Mouse (Mus musculus): ENCODE measurements at regions not wholly inside any gene's neighbourhood (a gene's known extent, or its start where the extent isn't known, plus 50 kb on each side); places are given as distances from the start of the nearest gene placed in this dataset.

DNA sequence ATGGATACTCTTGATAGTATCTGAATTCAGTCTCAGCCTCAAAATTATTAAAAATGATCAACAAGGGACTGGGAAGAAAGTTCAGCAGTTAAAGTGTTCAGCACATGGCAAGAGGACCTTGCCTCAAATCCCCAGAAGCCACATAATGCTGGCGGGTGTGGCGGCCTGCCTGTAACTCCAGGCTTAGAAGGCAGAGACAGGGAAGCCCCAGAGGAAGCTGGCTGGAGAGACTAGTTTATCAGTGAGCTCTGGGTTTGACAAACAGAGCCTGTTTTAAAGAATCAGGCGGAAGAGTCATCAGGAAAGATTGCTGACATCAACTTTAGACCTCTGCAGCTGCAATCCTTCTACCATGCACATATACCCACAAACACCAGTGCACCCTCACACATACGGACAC lies 52.1 kb upstream of the Fyn start:
- WGBS: 76% methylated on average over 4 of the region's 4 CpGs
- no peak overlapping the region for H3K27ac ChIP-seq
- no peak overlapping the region for H3K9ac ChIP-seq
- no peaks in the 10 kb centered on the region for H3K27me3 ChIP-seq (replicated peaks)
- H3K36me3 ChIP-seq (replicated peaks): no peaks in the 10 kb centered on the region
- no peak for ATAC-seq (replicated peaks)
- H3K4me2 ChIP-seq: no peak overlapping the region
- no peaks in the 10 kb centered on the region for H3K9me3 ChIP-seq
- H3K4me3 ChIP-seq: no peak overlapping the region
- H3K4me1 ChIP-seq: peaks cover 11% of the 10 kb centered on the region

DNA sequence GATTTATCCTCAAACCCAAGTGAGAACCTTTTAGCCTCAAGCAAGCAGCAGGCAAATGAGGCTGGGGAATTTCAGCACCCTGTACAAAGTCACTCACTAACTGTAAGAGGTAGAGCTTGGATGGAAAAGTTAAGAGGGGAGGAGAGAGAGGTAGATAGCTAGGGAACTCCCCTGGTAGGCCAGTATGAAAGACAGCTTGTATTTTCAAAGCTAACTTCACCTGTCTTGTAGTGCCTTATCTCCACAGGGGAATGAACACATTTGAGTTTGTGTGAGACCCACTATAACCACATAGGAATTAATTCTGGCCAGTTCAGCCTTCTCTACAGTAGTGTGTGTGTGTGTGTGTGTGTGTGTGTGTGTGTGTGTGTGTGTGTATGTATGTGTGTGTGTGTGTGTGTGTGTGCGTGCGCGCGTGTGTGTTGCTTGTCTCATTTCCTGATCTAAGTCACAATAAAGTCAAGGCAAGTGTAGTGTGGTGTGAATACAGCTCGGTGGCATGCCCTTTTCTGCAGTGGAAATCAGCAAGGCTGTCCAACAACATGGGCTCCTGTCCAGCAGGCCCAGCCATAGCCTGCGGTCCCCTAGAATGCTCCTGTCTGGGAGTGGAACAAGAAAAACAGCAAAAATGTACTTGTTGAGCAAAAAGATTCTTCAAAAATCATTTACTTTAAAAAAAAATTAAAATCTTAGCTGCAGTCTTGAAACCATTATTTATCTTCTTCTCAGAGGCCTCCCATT lies 53.1 kb upstream of the Fyn start:
- WGBS: 74% methylated on average over 5 of the region's 6 CpGs
- ATAC-seq (replicated peaks): no peak
- Histone ChIP-seq H3K9me3 (no peaks in the 10 kb centered on the region), H3K4me2 (no peak overlapping the region), H3K27me3 (replicated peaks) (no peaks in the 10 kb centered on the region), H3K9ac (no peak overlapping the region), H3K4me1 (peaks cover 1% of the 10 kb centered on the region), H3K4me3 (no peak overlapping the region), H3K27ac (no peak overlapping the region), H3K36me3 (replicated peaks) (no peaks in the 10 kb centered on the region)

DNA sequence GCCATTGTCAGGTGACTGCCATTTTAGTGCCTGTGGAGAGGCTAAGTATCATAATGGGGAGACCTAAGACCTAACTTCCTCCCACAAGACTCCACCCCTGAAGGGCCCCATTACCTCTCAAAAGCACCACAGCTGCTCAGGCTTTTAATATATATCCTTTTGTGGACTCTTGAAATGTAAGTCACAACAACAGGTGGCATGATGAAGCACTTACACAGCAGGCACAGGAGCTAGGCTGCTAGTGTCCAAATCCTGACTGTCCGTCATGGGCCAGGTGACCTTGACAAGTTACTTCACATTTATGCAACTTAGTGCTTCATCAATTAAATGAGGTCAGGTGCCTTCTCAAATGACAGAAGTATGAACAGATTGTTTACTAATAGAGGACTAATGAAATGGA lies 57.2 kb upstream of the Fyn start:
- H3K4me2 ChIP-seq: no peak overlapping the region
- no peak overlapping the region for H3K9ac ChIP-seq
- H3K27me3 ChIP-seq (replicated peaks): no peaks in the 10 kb centered on the region
- H3K9me3 ChIP-seq: no peaks in the 10 kb centered on the region
- H3K4me1 ChIP-seq: no peaks in the 10 kb centered on the region
- 90% methylated on average over 1 of the region's 1 CpGs for WGBS
- no peaks in the 10 kb centered on the region for H3K36me3 ChIP-seq (replicated peaks)
- no peak overlapping the region for H3K4me3 ChIP-seq
- ATAC-seq (replicated peaks): no peak
- no peak overlapping the region for H3K27ac ChIP-seq

DNA sequence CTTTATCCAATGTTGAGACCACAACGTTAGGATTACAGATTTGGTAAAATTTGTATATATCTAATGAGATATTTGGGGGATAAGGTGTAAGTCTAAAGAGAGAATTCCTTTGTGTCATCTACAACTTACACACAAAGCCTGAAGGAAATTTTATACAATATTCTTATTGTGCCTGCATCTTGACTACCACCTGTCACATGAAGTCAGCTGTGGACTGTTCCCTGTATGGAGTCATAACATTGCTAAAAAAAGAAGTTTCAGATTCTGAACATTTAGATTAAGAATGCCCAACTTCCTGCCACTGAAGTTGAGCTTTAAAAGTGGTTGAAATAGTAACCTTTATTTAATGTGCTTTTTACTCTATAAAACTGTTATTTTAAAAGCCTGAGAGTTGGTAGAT lies 60.1 kb upstream of the Fyn start:
- H3K9ac ChIP-seq: no peak overlapping the region
- no peaks in the 10 kb centered on the region for H3K27me3 ChIP-seq (replicated peaks)
- no peak for ATAC-seq (replicated peaks)
- WGBS: 77% methylated on average over 1 of the region's 1 CpGs
- no peaks in the 10 kb centered on the region for H3K36me3 ChIP-seq (replicated peaks)
- H3K4me2 ChIP-seq: no peak overlapping the region
- H3K27ac ChIP-seq: no peak overlapping the region
- H3K4me1 ChIP-seq: no peaks in the 10 kb centered on the region
- H3K4me3 ChIP-seq: no peak overlapping the region
- no peaks in the 10 kb centered on the region for H3K9me3 ChIP-seq

- Histone ChIP-seq H3K9ac (no peak overlapping the region), H3K9me3 (no peaks in the 10 kb centered on the region), H3K4me3 (no peak overlapping the region), H3K27me3 (replicated peaks) (no peaks in the 10 kb centered on the region), H3K27ac (no peak overlapping the region), H3K36me3 (replicated peaks) (no peaks in the 10 kb centered on the region), H3K4me2 (no peak overlapping the region), H3K4me1 (peaks cover 18% of the 10 kb centered on the region)
- ATAC-seq (replicated peaks): no peak
- WGBS: 79% methylated on average over 11 of the region's 11 CpGs
Measured at GRCm38 (mm10) chr10:39292703-39293496, 75.8 kb upstream of the Fyn start.

- H3K4me2 ChIP-seq: no peak overlapping the region
- H3K9me3 ChIP-seq: no peaks in the 10 kb centered on the region
- ATAC-seq (replicated peaks): peak; percentile 81
- H3K36me3 ChIP-seq (replicated peaks): no peaks in the 10 kb centered on the region
- no peaks in the 10 kb centered on the region for H3K27me3 ChIP-seq (replicated peaks)
- 68% methylated on average over 9 of the region's 9 CpGs for WGBS
- H3K9ac ChIP-seq: no peak overlapping the region
- no peak overlapping the region for H3K4me3 ChIP-seq
- H3K4me1 ChIP-seq: peaks cover 18% of the 10 kb centered on the region
- H3K27ac ChIP-seq: peak overlapping the region; percentile 54
Measured at GRCm38 (mm10) chr10:39291747-39292198, 76.9 kb upstream of the Fyn start.

DNA sequence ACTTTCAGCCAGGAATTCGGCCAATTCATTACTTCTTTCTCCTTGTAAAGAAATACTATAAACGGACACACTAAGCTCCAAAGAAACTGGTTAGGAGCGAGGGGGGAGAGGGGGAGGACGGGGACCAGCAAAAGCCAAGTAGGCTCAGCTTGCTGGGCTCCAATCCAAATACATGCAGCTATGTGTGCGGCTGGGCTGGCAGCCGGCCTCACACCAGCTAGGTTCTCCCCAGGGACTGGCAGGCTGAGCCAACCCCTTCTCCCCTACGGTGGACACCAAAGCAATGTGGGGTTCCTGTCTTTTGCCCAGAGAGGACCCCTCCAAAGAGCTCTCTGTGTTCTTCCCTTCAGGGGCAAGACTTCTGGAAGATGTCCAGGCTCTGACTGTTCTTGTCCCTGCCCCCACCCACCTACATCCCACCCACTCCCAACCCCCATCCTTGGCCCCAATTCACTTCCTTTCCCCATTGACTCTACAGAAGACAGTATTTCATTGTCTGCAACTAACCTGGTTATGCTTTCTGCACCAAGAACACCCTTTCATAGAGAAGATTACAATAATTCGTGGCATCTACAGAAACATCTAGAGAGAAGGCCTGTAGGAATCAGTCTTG lies 77.4 kb upstream of the Fyn start:
- Histone ChIP-seq H3K4me1 (peaks cover 18% of the 10 kb centered on the region), H3K4me2 (no peak overlapping the region), H3K4me3 (no peak overlapping the region), H3K27ac (peak overlapping the region; percentile 54), H3K9ac (no peak overlapping the region), H3K36me3 (replicated peaks) (no peaks in the 10 kb centered on the region), H3K27me3 (replicated peaks) (no peaks in the 10 kb centered on the region), H3K9me3 (no peaks in the 10 kb centered on the region)
- peak; percentile 93 for ATAC-seq (replicated peaks)
- 47% methylated on average over 8 of the region's 8 CpGs for WGBS

DNA sequence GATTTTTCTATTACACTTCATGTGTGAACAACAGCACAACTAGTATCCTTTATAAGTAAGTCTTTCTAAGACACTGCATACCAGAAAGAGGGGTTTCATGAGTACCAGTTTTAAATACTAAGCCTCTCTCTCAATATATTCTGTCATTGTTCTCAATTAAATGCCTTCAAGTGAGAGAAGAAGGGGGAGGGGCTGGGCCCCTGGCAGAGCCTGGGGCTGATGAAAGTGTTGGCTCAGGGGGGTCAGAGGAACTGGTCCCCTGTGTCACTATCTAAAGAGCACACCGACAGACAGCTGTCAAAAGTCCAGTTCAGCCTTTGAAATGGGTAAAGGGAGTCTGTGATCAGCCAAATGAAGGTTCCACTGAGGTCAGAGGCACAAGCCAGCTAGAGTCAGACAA lies 78.4 kb upstream of the Fyn start:
- Histone ChIP-seq H3K9ac (no peak overlapping the region), H3K4me3 (no peak overlapping the region), H3K27ac (peak overlapping the region; percentile 16; the same call in 1 of the 2 replicates), H3K4me1 (peaks cover 18% of the 10 kb centered on the region), H3K9me3 (no peaks in the 10 kb centered on the region), H3K27me3 (replicated peaks) (no peaks in the 10 kb centered on the region), H3K36me3 (replicated peaks) (no peaks in the 10 kb centered on the region), H3K4me2 (no peak overlapping the region)
- ATAC-seq (replicated peaks): no peak
- 9% methylated on average over 1 of the region's 1 CpGs for WGBS

DNA sequence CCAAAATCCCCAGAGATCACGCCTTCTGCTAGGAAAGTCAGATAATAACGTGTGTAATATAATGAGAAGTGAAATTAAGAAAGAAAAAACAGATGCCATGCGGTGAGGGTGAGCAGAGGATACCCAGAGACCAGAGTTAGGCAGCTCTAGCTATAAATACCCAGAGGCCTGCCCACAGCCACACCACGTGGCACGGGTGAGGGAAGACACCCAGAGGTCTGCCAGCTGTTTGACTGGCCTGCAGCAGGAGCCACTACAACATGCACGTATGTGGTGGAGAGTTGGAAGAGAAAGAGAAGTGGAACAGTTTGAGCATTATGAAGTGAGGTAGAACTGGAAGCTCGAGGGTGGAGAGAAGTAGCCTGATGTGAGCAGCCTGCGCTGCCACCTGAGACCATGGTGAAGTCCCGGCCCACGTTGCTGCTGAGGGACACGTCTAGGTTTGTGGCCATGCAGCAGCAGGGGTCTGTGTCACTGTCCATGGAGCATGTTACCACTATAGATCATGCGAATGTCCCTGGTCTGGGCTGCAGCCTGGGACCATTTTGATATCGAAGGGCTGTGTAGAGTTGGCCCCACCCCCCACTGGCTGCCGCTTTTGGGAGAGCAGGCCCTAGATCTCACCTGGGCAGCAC lies 88.2 kb upstream of the Fyn start:
- 85% methylated on average over 14 of the region's 14 CpGs for WGBS
- Histone ChIP-seq H3K4me1 (no peaks in the 10 kb centered on the region), H3K27me3 (replicated peaks) (no peaks in the 10 kb centered on the region), H3K36me3 (replicated peaks) (no peaks in the 10 kb centered on the region), H3K9me3 (no peaks in the 10 kb centered on the region), H3K9ac (no peak overlapping the region), H3K27ac (no peak overlapping the region), H3K4me3 (no peak overlapping the region), H3K4me2 (no peak overlapping the region)
- no peak for ATAC-seq (replicated peaks)

DNA sequence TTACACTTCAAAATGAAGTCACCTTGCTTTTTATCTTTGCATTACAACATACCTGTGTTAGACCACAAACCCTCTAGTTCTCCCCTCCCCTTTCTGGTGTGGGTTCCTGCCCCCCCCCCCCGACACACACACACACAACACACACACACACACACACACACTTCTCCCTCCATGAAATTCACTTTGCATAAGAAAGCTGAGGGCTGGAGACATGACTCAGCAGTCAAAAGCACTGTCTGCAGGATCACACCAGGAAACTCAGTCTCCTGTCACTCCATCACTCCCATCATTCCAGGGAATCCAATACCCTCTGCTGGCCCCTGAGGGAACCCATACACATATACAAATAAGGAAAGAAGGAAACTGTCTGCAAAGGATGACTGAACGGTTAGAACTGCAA lies 94.5 kb upstream of the Fyn start:
- 37% methylated on average over 2 of the region's 2 CpGs for WGBS

GRCm38 (mm10) chr10:39273426-39273825 lies 95.2 kb upstream of the Fyn start:
- no peak for ATAC-seq (replicated peaks)
- no peaks in the 10 kb centered on the region for H3K4me1 ChIP-seq
- no peak overlapping the region for H3K4me2 ChIP-seq
- H3K9me3 ChIP-seq: no peaks in the 10 kb centered on the region
- H3K4me3 ChIP-seq: no peak overlapping the region
- H3K36me3 ChIP-seq (replicated peaks): no peaks in the 10 kb centered on the region
- H3K9ac ChIP-seq: no peak overlapping the region
- WGBS: 60% methylated on average over 4 of the region's 4 CpGs
- no peaks in the 10 kb centered on the region for H3K27me3 ChIP-seq (replicated peaks)
- H3K27ac ChIP-seq: no peak overlapping the region

More for the DNA sequence above, 94.5 kb upstream of the Fyn start:
- H3K9me3 ChIP-seq: no peaks in the 10 kb centered on the region
- no peak for ATAC-seq (replicated peaks)
- H3K27ac ChIP-seq: no peak overlapping the region
- H3K36me3 ChIP-seq (replicated peaks): no peaks in the 10 kb centered on the region
- no peaks in the 10 kb centered on the region for H3K4me1 ChIP-seq
- H3K4me3 ChIP-seq: no peak overlapping the region
- H3K27me3 ChIP-seq (replicated peaks): no peaks in the 10 kb centered on the region
- H3K9ac ChIP-seq: no peak overlapping the region
- no peak overlapping the region for H3K4me2 ChIP-seq

GRCm38 (mm10) chr10:39272387-39272949 lies 96.2 kb upstream of the Fyn start:
- Histone ChIP-seq H3K27ac (no peak overlapping the region), H3K9me3 (no peaks in the 10 kb centered on the region), H3K9ac (no peak overlapping the region), H3K4me1 (no peaks in the 10 kb centered on the region), H3K4me2 (no peak overlapping the region), H3K4me3 (no peak overlapping the region), H3K36me3 (replicated peaks) (no peaks in the 10 kb centered on the region), H3K27me3 (replicated peaks) (no peaks in the 10 kb centered on the region)
- ATAC-seq (replicated peaks): no peak
- WGBS: 66% methylated on average over 6 of the region's 6 CpGs

All from midbrain, embryonic 15.5 days (tissue).